Mouse (Mus musculus): ENCODE measurements around the gene Nmd3. TPM values are rescaled to one million over a fixed set of nuclear protein-coding genes. Genes with fewer than 3 reads are reported as not detected.

The Nmd3 gene
- total and polyA plus RNA-seq, 3 experiments: 97.8 to 187 (median 138) TPM

DNA sequence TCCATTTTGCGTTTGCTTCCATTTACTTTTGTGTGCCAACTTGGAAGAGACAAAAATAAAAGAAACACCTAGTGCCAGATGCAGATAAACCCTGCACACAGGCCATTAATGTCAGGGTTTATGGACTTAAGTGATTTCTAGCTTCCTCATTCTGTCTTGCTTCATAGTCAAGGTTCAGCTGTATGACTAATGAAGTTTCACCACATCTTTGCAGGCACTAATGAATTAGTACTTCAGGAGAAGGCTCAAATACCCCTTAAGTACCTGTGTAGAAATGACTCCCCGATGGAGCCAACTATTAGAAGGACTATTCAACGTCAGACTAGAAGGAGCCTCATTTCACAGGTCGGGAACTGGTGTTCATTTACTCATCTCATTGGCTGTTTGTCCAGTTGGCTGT, 51.6 kb downstream of the Nmd3 start:
- TF ChIP-seq TAL1 (conservative IDR thresholded peaks at IDR 0.05; ENCODE audit: low read depth, low read length) (no peak), POLR2AphosphoS5 (IDR thresholded peaks at IDR 0.05; ENCODE audit: insufficient replicate concordance, low read depth, low read length) (no peak), GATA2 (IDR thresholded peaks at IDR 0.05; ENCODE audit: borderline replicate concordance, low read depth, low read length) (no peak)
- DNase-seq (ENCODE audit: low spot score): no peak
- Histone ChIP-seq H3K4me1 (ENCODE audit: insufficient read depth, low read depth, low read length) (no peaks in the 10 kb centered on the region), H3K9me3 (replicated peaks) (no peaks in the 10 kb centered on the region), H3K27me3 (ENCODE audit: insufficient read depth, low read length) (peaks cover 11% of the 10 kb centered on the region), H3K4me3 (ENCODE audit: low read depth, low read length) (no peak overlapping the region), H3K36me3 (replicated peaks) (no peaks in the 10 kb centered on the region)
- no peak for ATAC-seq (ENCODE audit: extremely low read depth, insufficient number of reproducible peaks, low FRiP score, poor library complexity, severe bottlenecking)

DNA sequence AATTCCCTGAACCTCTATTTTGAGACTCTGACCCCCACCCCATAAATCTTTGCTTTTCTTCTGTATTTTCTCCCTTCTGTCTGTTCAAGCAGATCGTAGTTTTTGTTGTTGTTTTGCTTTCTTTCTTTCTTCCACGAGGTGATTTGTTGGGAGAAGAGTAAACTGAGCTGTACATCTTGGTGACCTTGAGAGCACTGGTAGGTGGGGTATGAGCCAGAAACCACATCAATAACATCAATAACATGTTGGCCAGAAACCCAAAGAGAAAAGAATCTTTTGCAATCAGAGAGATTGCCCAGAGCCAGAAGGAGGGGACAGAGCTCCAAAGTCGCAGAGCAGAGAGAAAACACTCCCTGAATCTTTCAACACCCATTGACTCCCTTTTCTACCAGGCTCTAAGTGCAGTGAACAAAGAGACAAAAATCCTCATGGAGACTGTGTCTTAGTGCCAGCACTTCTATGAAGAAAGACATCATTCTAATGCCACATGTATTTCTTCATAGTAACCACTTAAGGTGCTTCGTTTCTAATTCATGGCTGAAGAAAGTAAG, 57.5 kb downstream of the Nmd3 start:
- Histone ChIP-seq H3K4me3 (ENCODE audit: low read depth, low read length) (no peak overlapping the region), H3K36me3 (replicated peaks) (no peaks in the 10 kb centered on the region), H3K27me3 (ENCODE audit: insufficient read depth, low read length) (peaks cover 4% of the 10 kb centered on the region; the same call in 1 of the 2 replicates), H3K4me1 (ENCODE audit: insufficient read depth, low read depth, low read length) (no peaks in the 10 kb centered on the region), H3K9me3 (replicated peaks) (no peaks in the 10 kb centered on the region)
- DNase-seq (ENCODE audit: low spot score): no peak
- no peak for TF ChIP-seq GATA2 (IDR thresholded peaks at IDR 0.05; ENCODE audit: borderline replicate concordance, low read depth, low read length)
- no peak for TF ChIP-seq GATA1 (IDR thresholded peaks at IDR 0.05; ENCODE audit: borderline replicate concordance, low read length)
- TF ChIP-seq POLR2AphosphoS5 (IDR thresholded peaks at IDR 0.05; ENCODE audit: insufficient replicate concordance, low read depth, low read length): no peak
- no peak for TF ChIP-seq TAL1 (conservative IDR thresholded peaks at IDR 0.05; ENCODE audit: low read depth, low read length)
- no peak for TF ChIP-seq CTCF (IDR thresholded peaks at IDR 0.05; ENCODE audit: low read depth, low read length)
- no peak for ATAC-seq (ENCODE audit: extremely low read depth, insufficient number of reproducible peaks, low FRiP score, poor library complexity, severe bottlenecking)

DNA sequence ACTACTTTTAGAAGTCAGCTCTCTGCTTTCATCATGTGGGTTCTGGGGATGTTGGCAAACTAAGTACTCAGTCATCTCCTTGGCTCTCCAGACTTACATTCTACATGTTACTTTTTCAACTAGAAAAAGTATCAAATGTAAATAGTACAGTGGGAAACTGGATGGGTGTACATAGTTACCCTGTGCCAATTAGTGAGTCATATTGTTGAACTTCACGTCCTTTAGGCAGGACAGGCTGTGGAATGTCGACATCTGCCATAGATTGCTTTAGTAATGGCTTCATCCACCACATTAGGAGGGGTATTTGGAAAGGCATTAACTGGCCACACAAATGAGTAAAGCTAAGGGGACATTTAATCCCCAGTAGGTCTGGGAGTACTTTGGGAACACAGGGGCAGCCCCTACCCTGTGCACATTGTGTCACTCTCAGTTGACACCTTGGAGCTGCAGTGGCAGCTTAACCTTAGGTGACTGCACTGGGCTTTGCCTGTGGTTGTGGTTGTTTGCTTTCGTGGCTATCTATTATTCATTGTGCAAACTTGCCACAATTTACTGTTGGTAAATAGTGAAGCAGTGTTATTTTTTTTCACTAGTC, 71.1 kb downstream of the Nmd3 start:
- no peak for TF ChIP-seq TAL1 (conservative IDR thresholded peaks at IDR 0.05; ENCODE audit: low read depth, low read length)
- TF ChIP-seq CTCF (IDR thresholded peaks at IDR 0.05; ENCODE audit: low read depth, low read length): no peak
- H3K4me1 ChIP-seq (ENCODE audit: insufficient read depth, low read depth, low read length): no peaks in the 10 kb centered on the region
- no peak for DNase-seq (ENCODE audit: low spot score)
- no peak overlapping the region for H3K4me3 ChIP-seq (ENCODE audit: low read depth, low read length)
- H3K9me3 ChIP-seq (replicated peaks): no peaks in the 10 kb centered on the region
- no peak for ATAC-seq (ENCODE audit: extremely low read depth, insufficient number of reproducible peaks, low FRiP score, poor library complexity, severe bottlenecking)
- peaks cover 2% of the 10 kb centered on the region; the same call in 1 of the 2 replicates for H3K27me3 ChIP-seq (ENCODE audit: insufficient read depth, low read length)
- no peaks in the 10 kb centered on the region for H3K36me3 ChIP-seq (replicated peaks)

DNA sequence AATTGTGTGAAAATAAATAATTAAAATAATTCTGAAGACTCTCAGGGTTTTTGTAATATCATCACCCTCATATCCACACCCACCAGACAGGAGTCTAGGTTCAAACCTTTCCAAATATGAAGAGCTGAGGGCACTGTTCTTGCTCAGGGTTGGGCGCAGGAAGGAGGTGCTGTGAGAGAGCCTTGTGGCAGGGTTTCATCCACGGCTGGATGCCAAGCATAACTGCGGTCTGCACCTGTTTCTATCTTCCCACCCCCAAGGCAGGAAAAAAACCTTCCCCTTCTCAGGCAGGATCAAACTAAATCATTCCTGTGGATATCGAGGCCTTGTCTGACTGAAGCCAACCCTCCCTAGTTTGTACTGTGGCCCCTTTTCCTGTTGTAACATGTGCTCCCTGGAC, 75.7 kb downstream of the Nmd3 start:
- no peak for TF ChIP-seq POLR2AphosphoS5 (IDR thresholded peaks at IDR 0.05; ENCODE audit: insufficient replicate concordance, low read depth, low read length)
- no peak for TF ChIP-seq GATA2 (IDR thresholded peaks at IDR 0.05; ENCODE audit: borderline replicate concordance, low read depth, low read length)
- no peak for TF ChIP-seq TAL1 (conservative IDR thresholded peaks at IDR 0.05; ENCODE audit: low read depth, low read length)
- H3K4me3 ChIP-seq (ENCODE audit: low read depth, low read length): no peak overlapping the region
- H3K36me3 ChIP-seq (replicated peaks): no peaks in the 10 kb centered on the region
- DNase-seq (ENCODE audit: low spot score) (no peak), ATAC-seq (ENCODE audit: extremely low read depth, insufficient number of reproducible peaks, low FRiP score, poor library complexity, severe bottlenecking) (no peak)
- H3K27me3 ChIP-seq (ENCODE audit: insufficient read depth, low read length): peaks cover 9% of the 10 kb centered on the region; the same call in 1 of the 2 replicates
- H3K9me3 ChIP-seq (replicated peaks): no peaks in the 10 kb centered on the region
- H3K4me1 ChIP-seq (ENCODE audit: insufficient read depth, low read depth, low read length): no peaks in the 10 kb centered on the region

DNA sequence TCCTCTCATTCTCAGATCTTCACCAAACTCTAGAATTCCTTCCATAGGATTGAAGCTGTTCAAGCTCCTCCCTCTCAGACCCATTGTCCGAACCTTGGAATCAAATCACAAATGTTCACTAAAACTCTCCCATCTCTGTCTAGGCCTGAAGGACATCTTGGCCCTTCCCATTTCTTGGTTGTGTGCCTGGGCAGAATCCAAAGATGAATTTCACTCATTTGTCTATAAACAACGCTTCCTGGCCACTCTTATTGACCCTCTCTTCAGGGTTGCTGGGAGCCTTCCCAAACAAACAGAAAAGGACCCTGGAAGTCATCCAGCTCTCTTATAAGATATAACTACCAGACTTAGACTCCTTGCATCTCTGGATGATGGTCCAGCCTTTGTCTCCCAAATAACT, 76.2 kb downstream of the Nmd3 start:
- H3K27me3 ChIP-seq (ENCODE audit: insufficient read depth, low read length): peaks cover 9% of the 10 kb centered on the region; the same call in 1 of the 2 replicates
- ATAC-seq (ENCODE audit: extremely low read depth, insufficient number of reproducible peaks, low FRiP score, poor library complexity, severe bottlenecking) (no peak), DNase-seq (ENCODE audit: low spot score) (no peak)
- no peak for TF ChIP-seq GATA2 (IDR thresholded peaks at IDR 0.05; ENCODE audit: borderline replicate concordance, low read depth, low read length)
- no peak for TF ChIP-seq GATA1 (IDR thresholded peaks at IDR 0.05; ENCODE audit: borderline replicate concordance, low read length)
- no peak for TF ChIP-seq POLR2AphosphoS5 (IDR thresholded peaks at IDR 0.05; ENCODE audit: insufficient replicate concordance, low read depth, low read length)
- no peak for TF ChIP-seq CTCF (IDR thresholded peaks at IDR 0.05; ENCODE audit: low read depth, low read length)
- no peak for TF ChIP-seq TAL1 (conservative IDR thresholded peaks at IDR 0.05; ENCODE audit: low read depth, low read length)
- H3K4me1 ChIP-seq (ENCODE audit: insufficient read depth, low read depth, low read length): no peaks in the 10 kb centered on the region
- no peaks in the 10 kb centered on the region for H3K9me3 ChIP-seq (replicated peaks)
- no peaks in the 10 kb centered on the region for H3K36me3 ChIP-seq (replicated peaks)
- H3K4me3 ChIP-seq (ENCODE audit: low read depth, low read length): no peak overlapping the region

DNA sequence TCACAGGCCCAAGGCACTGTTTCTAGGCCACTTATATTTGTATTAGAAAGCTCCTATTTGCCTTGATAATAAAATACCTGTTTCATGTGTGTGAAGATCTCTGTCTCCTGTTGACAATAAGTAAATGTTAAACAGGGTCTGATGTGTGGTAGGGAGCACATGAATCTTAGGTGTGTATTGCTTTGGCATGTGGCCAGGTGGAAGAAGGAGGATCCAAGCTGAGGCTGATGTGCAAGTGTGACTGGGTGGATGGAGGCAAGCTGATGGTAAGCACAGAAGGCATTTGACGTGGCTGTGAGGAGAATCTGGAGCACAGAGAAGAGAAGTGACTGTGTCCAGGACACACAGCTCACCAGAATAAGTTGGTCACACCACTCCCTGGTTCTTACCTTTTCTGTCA, 77.3 kb downstream of the Nmd3 start:
- TF ChIP-seq GATA2 (IDR thresholded peaks at IDR 0.05; ENCODE audit: borderline replicate concordance, low read depth, low read length) (no peak), CTCF (IDR thresholded peaks at IDR 0.05; ENCODE audit: low read depth, low read length) (no peak), TAL1 (conservative IDR thresholded peaks at IDR 0.05; ENCODE audit: low read depth, low read length) (no peak), GATA1 (IDR thresholded peaks at IDR 0.05; ENCODE audit: borderline replicate concordance, low read length) (no peak), POLR2AphosphoS5 (IDR thresholded peaks at IDR 0.05; ENCODE audit: insufficient replicate concordance, low read depth, low read length) (no peak)
- Histone ChIP-seq H3K36me3 (replicated peaks) (no peaks in the 10 kb centered on the region), H3K27me3 (ENCODE audit: insufficient read depth, low read length) (peaks cover 9% of the 10 kb centered on the region; the same call in 1 of the 2 replicates), H3K4me3 (ENCODE audit: low read depth, low read length) (no peak overlapping the region), H3K4me1 (ENCODE audit: insufficient read depth, low read depth, low read length) (no peaks in the 10 kb centered on the region), H3K9me3 (replicated peaks) (no peaks in the 10 kb centered on the region)
- DNase-seq (ENCODE audit: low spot score) (no peak), ATAC-seq (ENCODE audit: extremely low read depth, insufficient number of reproducible peaks, low FRiP score, poor library complexity, severe bottlenecking) (no peak)
